Mouse (Mus musculus): ENCODE results near the gene Cyp2ab1. TPM values are rescaled to one million over a fixed set of nuclear protein-coding genes. Genes with fewer than 3 reads are reported as not detected.

Cyp2ab1 gene
- polyA plus RNA-seq (2017; shearing (Covaris generic)) = not detected

GRCm38 (mm10) chr16:20325286-20325685 is at the start of gene Cyp2ab1:
Gene Cyp2ab1, minus strand, starts transcription at chr16:20325404.

DNA sequence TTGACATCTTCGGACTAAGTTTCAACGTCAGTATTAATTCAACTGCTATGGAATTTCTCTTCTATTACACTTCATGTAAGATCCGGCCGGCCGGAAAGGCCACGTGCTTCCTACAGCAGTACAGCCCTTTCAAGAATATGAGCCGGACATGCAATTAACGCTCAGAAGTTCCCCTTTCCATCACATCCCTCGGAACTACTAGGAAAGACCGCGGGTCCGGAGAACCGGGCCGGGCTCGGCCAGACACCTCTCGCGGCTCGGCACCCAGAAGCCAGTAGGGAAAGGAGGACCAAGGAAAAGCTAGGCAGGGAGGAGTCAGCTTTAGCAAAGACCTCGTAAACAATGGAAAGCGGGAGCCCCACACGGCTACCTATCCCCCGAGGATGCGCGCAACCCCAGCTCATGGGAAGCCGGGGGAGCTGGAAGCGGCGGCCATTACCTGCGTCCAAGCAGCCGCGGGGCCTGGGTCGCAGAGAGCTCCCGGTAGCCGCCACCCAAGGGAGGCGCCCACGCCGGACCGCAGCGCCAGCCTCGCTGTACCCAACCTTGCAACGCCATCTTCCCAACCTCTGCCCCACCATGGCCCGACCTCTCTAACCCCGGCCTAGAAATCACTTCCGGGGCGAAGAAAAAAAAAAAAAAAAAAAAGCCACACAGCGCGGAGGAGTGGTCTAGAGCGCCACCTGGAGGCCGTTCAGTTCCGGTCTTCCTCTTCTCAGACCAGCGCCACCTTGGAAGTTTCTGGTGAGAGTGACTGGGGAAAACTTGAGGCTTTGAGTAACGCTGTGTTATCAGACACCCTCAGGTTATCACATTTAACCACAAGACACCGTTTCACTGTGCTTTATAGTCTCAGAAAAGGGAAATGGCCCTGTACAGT is 23.2 kb downstream of the Cyp2ab1 start, which contains the start of gene Parl:
Parl (minus strand) TSS at position 618 of the 880 bp plus-strand sequence.

Other genes with a start within 250 kb of the Cyp2ab1 start
- 69.9 TPM for gene Klhl24, start 227.9 kb downstream of the Cyp2ab1 start, polyA plus RNA-seq (2017; shearing (Covaris generic))
- gene Yeats2, start 184.3 kb downstream of the Cyp2ab1 start, polyA plus RNA-seq (2017; shearing (Covaris generic)) = 26.9 TPM
- gene Map6d1, start 84.0 kb downstream of the Cyp2ab1 start, polyA plus RNA-seq (2017; shearing (Covaris generic)) = 0.09 TPM
- gene Parl, start 23.0 kb downstream of the Cyp2ab1 start, polyA plus RNA-seq (2017; shearing (Covaris generic)) = 95.1 TPM
- gene Abcc5, start 101.0 kb upstream of the Cyp2ab1 start, polyA plus RNA-seq (2017; shearing (Covaris generic)) = 49.0 TPM
- gene Eif2b5, start 173.4 kb upstream of the Cyp2ab1 start, polyA plus RNA-seq (2017; shearing (Covaris generic)) = 21.3 TPM
- 5.8 TPM for gene Dvl3, start 191.6 kb upstream of the Cyp2ab1 start, polyA plus RNA-seq (2017; shearing (Covaris generic))
- 486 TPM for gene Ap2m1, start 210.1 kb upstream of the Cyp2ab1 start, polyA plus RNA-seq (2017; shearing (Covaris generic))
- gene Abcf3, start 223.2 kb upstream of the Cyp2ab1 start, polyA plus RNA-seq (2017; shearing (Covaris generic)) = 122 TPM